Mouse (Mus musculus) stomach, embryonic 14.5 days (tissue): Measurements from ENCODE around the gene Tex13b. TPM values are rescaled to one million over a fixed set of nuclear protein-coding genes. Genes with fewer than 3 reads are reported as not detected.

ENCODE experiments used
- ATAC-seq: fragments of 200-750 bp; cut with Nextera tagmentation; 2 replicates; pipeline ENCODE4 v1.8.0; 2017; ENCODE audit warnings: low read depth, moderate TSS enrichment; ENCODE audit not compliant: insufficient number of reproducible peaks, insufficient read depth, low FRiP score
- H3K27ac ChIP-seq: fragments of 300-500 bp; sonication (generic); 2 replicates; pipeline ENCODE4 v1.5.1; 2014; ENCODE audit warnings: mild to moderate bottlenecking, low read length, moderate library complexity, mixed read lengths
- H3K27me3 ChIP-seq: fragments of 300-500 bp; sonication (generic); 2 replicates; pipeline ENCODE4 v1.6.1; 2014; ENCODE audit warnings: low read length, control low read depth, mixed read lengths; ENCODE audit not compliant: control insufficient read depth, insufficient read depth
- H3K36me3 ChIP-seq: fragments of 300-500 bp; sonication (generic); 2 replicates; pipeline ENCODE4 v1.6.1; 2014; ENCODE audit warnings: mild to moderate bottlenecking, control low read depth, low read length, moderate library complexity, mixed read lengths; ENCODE audit not compliant: control insufficient read depth, insufficient read depth
- H3K4me1 ChIP-seq: fragments of 300-500 bp; sonication (generic); 2 replicates; pipeline ENCODE4 v1.6.1; 2014; ENCODE audit warnings: low read length, control low read depth, mixed read lengths; ENCODE audit not compliant: control insufficient read depth, insufficient read depth
- H3K4me2 ChIP-seq: fragments of 300-500 bp; sonication (generic); replicated peaks from 2 replicates; pipeline ENCODE4 v1.6.1; 2014; ENCODE audit warnings: low read depth, low read length, control low read depth
- H3K4me3 ChIP-seq: fragments of 300-500 bp; sonication (generic); 2 replicates; pipeline ENCODE4 v1.5.1; 2014; ENCODE audit warnings: low read depth, low read length, control low read depth
- H3K9ac ChIP-seq: fragments of 300-500 bp; sonication (generic); replicated peaks from 2 replicates; pipeline ENCODE4 v1.6.1; 2014; ENCODE audit warnings: low read depth, mild to moderate bottlenecking, control low read depth, low read length, moderate library complexity, mixed read lengths
- H3K9me3 ChIP-seq: fragments of 300-500 bp; sonication (generic); 2 replicates; pipeline ENCODE4 v1.6.1; 2016; ENCODE audit warnings: low read depth, low read length, control low read depth; ENCODE audit not compliant: control insufficient read depth
- WGBS: fragments of 180-500 bp; shearing (Covaris S2); extraction: QIAGEN DNeasy Blood & Tissue Kit; methylation state at CpG from one replicate; pipeline ENCODE4 v1.1.7; 2014; 5-methylcytosine and 5-hydroxymethylcytosine counted together
- polyA plus RNA-seq: library from polyadenylated mRNA; unstranded; fragments of >200 nt; fragmentation: Nextera tagmentation; extraction: Ambion mirVana; gene quantifications from 2 replicates; pipeline ENCODE4 v1.2.1, GENCODE M21; 2014

Tex13b gene
- polyA plus RNA-seq, 1 experiment from 2014 or later = not detected

- WGBS = 67% methylated on average over 17 of the region's 17 CpGs
- no peak overlapping the region for H3K27ac ChIP-seq
- no peaks in the 10 kb centered on the region for H3K27me3 ChIP-seq
- H3K4me2 ChIP-seq = no peak overlapping the region
- ATAC-seq = no peak
- H3K9me3 ChIP-seq = no peaks in the 10 kb centered on the region
- H3K9ac ChIP-seq = no peak overlapping the region
- no peak overlapping the region for H3K4me3 ChIP-seq
- no peaks in the 10 kb centered on the region for H3K36me3 ChIP-seq
- H3K4me1 ChIP-seq = no peaks in the 10 kb centered on the region
These were observed 9.1 kb upstream of the Tex13b start for GRCm38 (mm10) chrX:140822295-140822694.

- Histone ChIP-seq H3K9me3 (no peaks in the 10 kb centered on the region), H3K27me3 (no peaks in the 10 kb centered on the region), H3K36me3 (no peaks in the 10 kb centered on the region), H3K9ac (no peak overlapping the region), H3K27ac (no peak overlapping the region), H3K4me3 (no peak overlapping the region), H3K4me2 (no peak overlapping the region), H3K4me1 (no peaks in the 10 kb centered on the region)
- ATAC-seq = peak; percentile 46; the same call in 1 of the 2 replicates
- 66% methylated on average over 2 of the region's 2 CpGs for WGBS
These were observed 7.9 kb downstream of the Tex13b start for GRCm38 (mm10) chrX:140805340-140805739.

- Histone ChIP-seq H3K4me2 (no peak overlapping the region), H3K27ac (no peak overlapping the region), H3K36me3 (no peaks in the 10 kb centered on the region), H3K27me3 (no peaks in the 10 kb centered on the region), H3K9me3 (no peaks in the 10 kb centered on the region), H3K9ac (no peak overlapping the region), H3K4me1 (no peaks in the 10 kb centered on the region), H3K4me3 (no peak overlapping the region)
- WGBS = 48% methylated on average over 1 of the region's 1 CpGs
- ATAC-seq = no peak
These were observed 43.4 kb downstream of the Tex13b start for GRCm38 (mm10) chrX:140769794-140770193.

Other genes starting within 250 kb of the Tex13b start
- 76.8 and 77.9 TPM in 2 replicates for gene Tsc22d3, start 212.8 kb downstream of the Tex13b start, polyA plus RNA-seq
- 7.2 and 8.8 TPM in 2 replicates for gene Mid2, start 148.8 kb downstream of the Tex13b start, polyA plus RNA-seq
- gene Vsig1, start 94.2 kb upstream of the Tex13b start, polyA plus RNA-seq = 37.5 and 40.1 TPM in 2 replicates
- 38.0 and 44.8 TPM in 2 replicates for gene Psmd10, start 143.3 kb upstream of the Tex13b start, polyA plus RNA-seq
- 16.4 and 17.4 TPM in 2 replicates for gene Atg4a, start 143.5 kb upstream of the Tex13b start, polyA plus RNA-seq